Mouse (Mus musculus): ENCODE measurements around the gene Mrtfb.
"Not testable (repeated sequence)": the region's sequence is repeated elsewhere in the genome, so short reads cannot be mapped to it uniquely, and the experiment has no call there.

The Mrtfb gene

DNA sequence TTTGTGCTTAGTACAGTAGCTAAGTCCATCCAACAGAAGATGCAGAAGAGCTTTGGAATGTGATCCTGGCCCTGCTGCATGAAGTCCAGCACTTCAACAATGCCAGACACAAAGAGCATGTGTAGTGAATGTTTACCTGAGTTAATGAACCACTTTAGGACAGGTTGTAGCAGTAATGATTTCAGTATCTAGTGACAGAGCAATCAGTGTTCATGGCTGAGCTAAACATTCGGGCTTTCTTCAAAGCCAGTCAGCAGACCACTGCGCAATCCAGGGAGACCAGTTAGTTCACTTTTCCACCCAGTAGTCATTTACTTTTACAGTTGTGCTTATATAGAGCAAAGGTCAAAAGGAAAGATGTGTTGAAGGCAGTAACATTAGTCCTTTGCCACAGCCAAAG is 20.0 kb downstream of the Mrtfb start:
- DNase-seq (ENCODE audit: low spot score), result no peak

- DNase-seq (ENCODE audit: low spot score), result no peak
Measured at GRCm38 (mm10) chr16:13276709-13277399, 20.6 kb downstream of the Mrtfb start.

GRCm38 (mm10) chr16:13286425-13286824 is 30.1 kb downstream of the Mrtfb start:
- not testable (repeated sequence) for DNase-seq (ENCODE audit: low spot score)

- DNase-seq (ENCODE audit: low spot score), result no peak
Measured at GRCm38 (mm10) chr16:13297860-13298259, 41.6 kb downstream of the Mrtfb start.

DNA sequence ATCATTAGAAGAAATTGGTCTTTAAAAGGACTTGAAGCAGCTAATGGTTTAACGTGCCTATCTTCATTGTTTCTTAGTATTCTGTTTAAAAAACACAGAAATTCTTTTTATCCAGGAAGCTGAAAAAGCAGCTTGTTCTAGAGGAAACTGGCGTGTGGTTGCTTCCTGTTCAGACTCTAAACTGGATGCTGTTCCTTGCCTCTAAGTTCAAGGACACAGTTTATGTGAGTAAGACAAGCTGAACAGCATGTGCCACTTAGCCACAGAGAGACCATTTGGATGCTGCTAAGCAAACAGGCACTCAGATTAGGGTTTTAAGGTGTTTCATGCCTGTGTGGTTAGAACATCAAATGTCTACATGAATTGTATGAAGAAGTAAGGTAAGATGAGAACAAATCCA is 42.7 kb downstream of the Mrtfb start:
- no peak for DNase-seq (ENCODE audit: low spot score)

- no peak for DNase-seq (ENCODE audit: low spot score)
Measured at GRCm38 (mm10) chr16:13306065-13306695, 49.9 kb downstream of the Mrtfb start.

GRCm38 (mm10) chr16:13310096-13310683 is 53.9 kb downstream of the Mrtfb start:
- no peak for DNase-seq (ENCODE audit: low spot score)

DNA sequence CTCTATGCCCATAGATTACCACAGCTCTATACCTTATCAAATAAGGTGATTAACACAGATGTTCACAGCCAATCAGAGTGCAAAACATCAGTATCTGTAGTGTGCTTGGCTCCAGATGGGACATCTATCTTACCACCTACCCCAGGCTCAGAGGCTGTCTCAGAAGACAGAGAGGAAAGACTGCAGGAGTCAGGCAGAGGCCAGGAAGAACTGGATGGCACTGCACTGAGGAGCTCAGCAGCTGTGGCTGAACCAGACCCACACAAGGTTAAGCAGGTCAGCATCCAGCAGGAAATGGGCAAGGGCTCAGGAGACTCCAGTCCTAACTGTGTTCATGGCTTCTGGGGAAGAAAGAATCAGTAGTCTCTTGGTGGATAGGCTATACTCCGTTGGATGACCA is 55.1 kb downstream of the Mrtfb start:
- DNase-seq (ENCODE audit: low spot score), result peak; percentile 23

DNA sequence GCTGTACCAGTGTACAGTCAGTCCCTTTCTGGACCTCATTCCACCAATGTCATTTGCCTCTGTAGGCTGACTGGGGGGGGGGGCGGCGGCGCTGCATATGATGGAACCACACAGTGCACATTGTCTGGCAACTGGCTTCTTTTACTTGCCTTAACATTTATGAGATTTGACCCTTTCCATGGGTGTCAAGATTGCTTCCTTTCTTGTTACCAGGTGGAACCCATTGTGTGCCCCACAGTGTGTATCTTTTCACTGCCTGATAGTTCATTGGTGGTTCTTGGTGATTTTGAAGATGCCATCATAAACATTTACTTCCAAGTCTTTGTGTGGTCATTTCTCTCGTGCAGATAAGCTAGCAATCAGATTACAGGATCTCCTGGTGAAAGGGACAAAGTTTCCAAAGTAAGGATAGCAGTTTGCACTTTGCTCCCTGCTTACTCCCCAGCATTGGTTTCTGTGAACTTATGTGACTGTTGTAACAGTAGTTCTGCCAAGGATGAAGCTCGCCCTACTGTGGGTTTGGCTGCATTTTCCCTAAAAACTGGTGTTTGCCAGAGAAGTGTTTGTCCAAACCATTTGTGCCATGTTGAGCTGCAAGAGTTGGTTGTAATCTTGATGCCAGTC is 56.9 kb downstream of the Mrtfb start:
- no peak for DNase-seq (ENCODE audit: low spot score)

- no peak for DNase-seq (ENCODE audit: low spot score)
Measured at GRCm38 (mm10) chr16:13323751-13324150, 67.5 kb downstream of the Mrtfb start.

DNA sequence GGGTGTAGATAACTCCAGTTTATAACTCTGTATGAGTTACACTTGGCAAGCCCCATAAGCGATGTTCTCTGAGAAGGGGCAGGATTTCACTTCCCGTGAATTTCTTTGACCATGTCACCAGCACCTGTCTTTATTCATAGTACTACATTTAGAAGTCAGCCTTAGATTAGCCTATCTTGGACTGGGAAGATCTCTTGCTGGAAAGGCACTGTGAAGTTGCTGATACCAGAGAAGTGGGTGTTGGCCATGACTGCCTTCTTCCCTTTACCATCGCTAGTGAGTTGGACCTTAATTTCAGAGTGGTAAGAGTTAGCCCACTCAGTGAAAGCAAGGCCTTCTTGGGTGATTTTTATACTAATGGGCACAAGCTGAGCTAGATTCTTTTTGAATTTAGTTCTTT is 70.3 kb downstream of the Mrtfb start:
- no peak for DNase-seq (ENCODE audit: low spot score)

- DNase-seq (ENCODE audit: low spot score), result no peak
Measured at GRCm38 (mm10) chr16:13328646-13329045, 72.4 kb downstream of the Mrtfb start.

GRCm38 (mm10) chr16:13329640-13330039 is 73.4 kb downstream of the Mrtfb start:
- DNase-seq (ENCODE audit: low spot score), result no peak

DNA sequence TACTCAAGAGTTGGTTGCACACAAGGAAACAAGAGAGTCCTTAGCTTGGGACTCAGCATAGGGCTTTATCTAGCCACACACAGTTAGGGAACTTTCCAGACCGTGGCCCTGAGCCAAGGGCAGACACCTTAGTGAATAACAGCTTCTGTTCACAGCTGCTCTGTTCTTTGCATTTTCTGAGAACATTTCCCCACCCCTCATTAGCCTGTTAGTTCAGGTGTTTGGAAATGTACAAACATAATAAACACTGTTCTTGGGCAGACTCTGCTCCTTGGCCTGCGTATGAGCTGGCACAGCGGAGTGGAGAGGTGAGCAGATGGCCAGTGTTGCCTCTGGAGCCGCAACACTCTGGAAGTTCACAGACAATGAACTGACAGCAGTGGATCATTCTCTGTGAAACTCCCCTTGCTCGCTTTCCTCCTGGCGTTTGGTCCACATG is 74.0 kb downstream of the Mrtfb start:
- DNase-seq (ENCODE audit: low spot score), result no peak

DNA sequence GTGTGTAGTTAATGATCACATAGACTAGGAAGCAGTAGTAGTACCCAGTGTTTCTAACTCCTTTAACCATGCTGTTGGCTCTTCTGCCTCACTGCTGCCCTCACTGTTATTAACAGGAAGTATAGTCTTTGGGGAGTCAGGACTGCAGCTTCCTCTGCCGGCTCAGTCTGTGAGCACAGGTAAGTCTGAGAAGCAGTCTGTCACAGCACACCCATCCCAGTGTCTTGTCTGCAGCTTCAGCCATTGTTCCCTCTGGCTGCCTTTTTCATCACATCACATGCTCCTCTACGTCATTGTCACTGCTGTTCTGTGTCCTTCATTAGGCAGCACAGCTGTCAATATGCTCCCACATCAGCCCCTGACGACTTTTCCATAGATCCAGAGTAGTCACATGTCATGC is 75.6 kb downstream of the Mrtfb start:
- DNase-seq (ENCODE audit: low spot score), result no peak

GRCm38 (mm10) chr16:13332536-13332935 is 76.3 kb downstream of the Mrtfb start:
- DNase-seq (ENCODE audit: low spot score), result no peak

DNA sequence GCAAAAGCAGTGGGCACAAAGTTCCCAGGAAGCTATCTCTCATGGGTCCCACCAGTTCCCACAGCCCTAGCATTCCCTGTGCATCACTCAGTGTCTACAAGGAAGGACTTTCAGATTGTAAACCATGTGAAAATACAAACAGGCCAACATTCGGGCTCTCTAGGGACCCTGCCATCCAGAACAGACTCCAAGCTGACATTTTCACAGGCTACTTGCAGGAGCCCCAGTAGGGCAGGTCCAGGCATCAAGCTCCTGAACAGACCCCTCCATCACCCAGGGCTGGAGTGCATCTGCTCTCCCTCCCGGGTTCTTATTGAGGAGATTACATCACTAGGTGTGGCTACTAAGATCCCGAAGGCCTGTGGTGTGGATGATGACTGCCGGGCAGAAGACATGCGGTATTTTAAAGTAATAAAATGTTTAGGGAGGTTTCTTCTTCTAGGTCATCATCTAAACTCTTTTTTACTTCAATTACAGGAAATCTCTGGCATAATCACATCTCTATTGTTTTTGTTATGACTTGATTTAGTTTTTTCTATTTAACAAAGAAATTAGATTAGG is 77.6 kb downstream of the Mrtfb start:
- no peak for DNase-seq (ENCODE audit: low spot score)

GRCm38 (mm10) chr16:13336503-13337230 is 80.4 kb downstream of the Mrtfb start:
- no peak for DNase-seq (ENCODE audit: low spot score)

- no peak for DNase-seq (ENCODE audit: low spot score)
Measured at GRCm38 (mm10) chr16:13338094-13338493, 81.8 kb downstream of the Mrtfb start.

- no peak for DNase-seq (ENCODE audit: low spot score)
Measured at GRCm38 (mm10) chr16:13339433-13339832, 83.2 kb downstream of the Mrtfb start.

DNA sequence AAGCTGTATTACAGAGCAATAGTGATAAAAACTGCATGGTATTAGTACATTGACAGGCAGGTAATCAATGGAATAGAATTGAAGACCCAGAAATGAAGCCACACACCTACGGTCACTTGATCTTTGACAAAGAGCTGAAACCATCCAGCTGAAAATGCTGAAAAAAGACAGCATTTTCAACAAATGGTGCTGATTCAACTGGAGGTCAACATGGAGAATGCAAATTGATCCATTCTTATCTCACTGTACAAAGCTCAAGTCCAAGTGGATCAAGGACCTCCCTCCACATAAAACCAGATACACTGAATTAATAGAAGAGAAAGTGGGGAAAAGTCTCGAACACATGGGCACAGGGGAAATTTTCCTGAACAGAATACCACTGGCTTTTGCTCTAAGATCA is 89.5 kb downstream of the Mrtfb start:
- DNase-seq (ENCODE audit: low spot score), result not testable (repeated sequence)

GRCm38 (mm10) chr16:13350729-13351128 is 94.4 kb downstream of the Mrtfb start:
- DNase-seq (ENCODE audit: low spot score), result no peak
